Mouse (Mus musculus) testis, adult 2 months (tissue): ENCODE measurements around the gene Khnyn.

Experiments
- CTCF ChIP-seq: fragments of 200-500 bp; IDR thresholded peaks from 2 replicates; pipeline ENCODE4 v1.5.1; 2012; ENCODE audit warnings: low read depth, mild to moderate bottlenecking, inconsistent platforms, low read length, moderate library complexity; ENCODE audit not compliant: control insufficient read depth, insufficient read depth, insufficient replicate concordance
- POLR2A ChIP-seq: fragments of 200-500 bp; IDR thresholded peaks from 2 replicates; pipeline ENCODE4 v1.6.1; 2012; ENCODE audit warnings: low read depth, mild to moderate bottlenecking, inconsistent platforms, low read length, moderate library complexity; ENCODE audit not compliant: control insufficient read depth

GRCm38 (mm10) chr14:55877469-55878315, 7.1 kb upstream of the Khnyn start:
- TF ChIP-seq CTCF, result no peak
- no peak for TF ChIP-seq POLR2A
